In genomic region chr10:80345122-80345521, GRCm38 (mm10) we compare ENCODE assay signal across 9 mouse cellular contexts. TPM values are rescaled to one million over a fixed set of nuclear protein-coding genes. Genes with fewer than 3 reads are reported as not detected.
DNase-seq lines count a peak whose midpoint lies in the region; ATAC-seq and TF ChIP-seq lines count a peak whose summit lies in the region.
"Had no signal": no experiment of that assay in that cellular context is flagged by ENCODE, and none has a peak within 500 bp of the region (broad histone marks: within the 10 kb centered on the region; RNA-seq: fewer than 3 reads in every experiment).

No protein-coding gene starts in this region.

- peaks cover 90% of the 10 kb centered on the region for H3K4me1 ChIP-seq in megakaryocyte, embryonic 14.5 days
- H3K4me1 ChIP-seq in intestine, postnatal 0 days (replicated peaks; ENCODE audit: control insufficient read depth, insufficient read depth, low read length): peaks cover 24% of the 10 kb centered on the region
- H3K4me1 ChIP-seq in midbrain, embryonic 15.5 days: peaks cover 33% of the 10 kb centered on the region

- peaks cover 38% of the 10 kb centered on the region for H3K27me3 ChIP-seq in megakaryocyte, embryonic 14.5 days (replicated peaks)
- H3K27me3 ChIP-seq in intestine, postnatal 0 days (replicated peaks; ENCODE audit: control insufficient read depth, insufficient read depth, low read length): peaks cover 19% of the 10 kb centered on the region
- H3K27me3 ChIP-seq in midbrain, embryonic 15.5 days (replicated peaks): peaks cover 97% of the 10 kb centered on the region

- 0 out of 2 replicates have a peak, but pooled peaks have one; percentile 14 for TF ChIP-seq CTCF in intestine, postnatal 0 days (IDR thresholded peaks at IDR 0.05; ENCODE audit: low read depth)

- peak overlapping the region; percentile 61 for H3K4me2 ChIP-seq in intestine, postnatal 0 days (replicated peaks; ENCODE audit: low read depth)
- H3K4me2 ChIP-seq in midbrain, embryonic 15.5 days: no peak overlapping the region

- no peaks in the 10 kb centered on the region for H3K9me3 ChIP-seq in megakaryocyte, embryonic 14.5 days
- H3K9me3 ChIP-seq in intestine, postnatal 0 days (ENCODE audit: control insufficient read depth): no peaks in the 10 kb centered on the region
- H3K9me3 ChIP-seq in midbrain, embryonic 15.5 days: no peaks in the 10 kb centered on the region

- H3K9ac ChIP-seq in intestine, postnatal 0 days (ENCODE audit: low read depth, low read length): no peak overlapping the region
- no peak overlapping the region for H3K9ac ChIP-seq in midbrain, embryonic 15.5 days

- peak overlapping the region; percentile 91 for H3K4me3 ChIP-seq in megakaryocyte, embryonic 14.5 days (replicated peaks)
- H3K4me3 ChIP-seq in intestine, postnatal 0 days (ENCODE audit: low read depth, low read length): peak overlapping the region; percentile 23; the same call in 1 of the 2 replicates
- no peak overlapping the region for H3K4me3 ChIP-seq in midbrain, embryonic 15.5 days

- WGBS in intestine, postnatal 0 days: 13% methylated on average over 16 of the region's 16 CpGs
- WGBS in midbrain, embryonic 15.5 days: under 1% methylated on average over 16 of the region's 16 CpGs

- peak overlapping the region; percentile 72 for H3K27ac ChIP-seq in intestine, postnatal 0 days (ENCODE audit: low read depth, low read length)
- no peak overlapping the region for H3K27ac ChIP-seq in midbrain, embryonic 15.5 days

- peaks cover 14% of the 10 kb centered on the region for H3K36me3 ChIP-seq in megakaryocyte, embryonic 14.5 days (replicated peaks; ENCODE audit: low read length)
- H3K36me3 ChIP-seq in intestine, postnatal 0 days (ENCODE audit: control insufficient read depth, insufficient read depth): peaks cover 3% of the 10 kb centered on the region; the same call in 1 of the 2 replicates
- no peaks in the 10 kb centered on the region for H3K36me3 ChIP-seq in midbrain, embryonic 15.5 days (replicated peaks)

- DNase-seq in CD4-positive, CD25-positive, alpha-beta regulatory T cell, adult 2 months (ENCODE audit: low read depth, low spot score): peak; percentile 55
- DNase-seq in lung, postnatal 36 days: peak; percentile 64
- no peak for DNase-seq in layer of hippocampus, postnatal 14 days (ENCODE audit: low spot score in 2 of 2)

- no peak for ATAC-seq in CD4-positive, CD25-positive, alpha-beta regulatory T cell, adult 4 months
- no peak for ATAC-seq in megakaryocyte, adult 5-6 weeks (ENCODE audit: poor library complexity, severe bottlenecking)
- ATAC-seq in intestine, postnatal 0 days: no peak; the same call in 1 of the 2 replicates
- ATAC-seq in midbrain, embryonic 15.5 days (replicated peaks): no peak

RNA-seq across cellular contexts. Expression of gene Adamtsl5, which starts 3.1 kb away (rescaled TPM):
- not detected for polyA plus RNA-seq in CD4-positive, CD25-positive, alpha-beta regulatory T cell, adult 4 months (2017; shearing (Covaris generic))
- 27.2 and 34.8 TPM in 2 replicates for polyA plus RNA-seq in megakaryocyte, embryonic 14.5 days (2012; ENCODE audit: insufficient read depth, low replicate concordance)
- total RNA-seq in megakaryocyte, adult 5-6 weeks (2015): 0.07 TPM in 1 of 2 replicates, not detected in the other
- not detected in 2 replicates for total RNA-seq in megakaryocyte, adult 5-6 weeks (2017)
- polyA plus RNA-seq in intestine, postnatal 0 days (2015; fragmentation: Nextera tagmentation; extraction: Ambion mirVana): 46.7 and 50.4 TPM in 2 replicates
- polyA plus RNA-seq in midbrain, embryonic 15.5 days (2015; fragmentation: Nextera tagmentation; extraction: Ambion mirVana): 0.67 and 0.79 TPM in 2 replicates
- 1 to 10 TPM; 2.0 to 2.8 TPM for total RNA-seq in layer of hippocampus, postnatal 14 days (2021)

RNA-seq across cellular contexts. Expression of gene Plk5, which starts 11.1 kb away (rescaled TPM):
- not detected for polyA plus RNA-seq in CD4-positive, CD25-positive, alpha-beta regulatory T cell, adult 4 months (2017; shearing (Covaris generic))
- polyA plus RNA-seq in megakaryocyte, embryonic 14.5 days (2012; ENCODE audit: insufficient read depth, low replicate concordance): not detected in 2 replicates
- total RNA-seq in megakaryocyte, adult 5-6 weeks (2015): not detected in 2 replicates
- total RNA-seq in megakaryocyte, adult 5-6 weeks (2017): not detected in 2 replicates
- polyA plus RNA-seq in intestine, postnatal 0 days (2015; fragmentation: Nextera tagmentation; extraction: Ambion mirVana): 0.09 and 0.20 TPM in 2 replicates
- 6.2 TPM in 2 replicates for polyA plus RNA-seq in midbrain, embryonic 15.5 days (2015; fragmentation: Nextera tagmentation; extraction: Ambion mirVana)
- total RNA-seq in layer of hippocampus, postnatal 14 days (2021): 1 to 10 TPM; 3.2 to 3.4 TPM
- polyA plus RNA-seq: heart, embryonic 14.5 days had no signal

RNA-seq across cellular contexts. Expression of gene Reep6, which starts 15.4 kb away (rescaled TPM):
- under 1 TPM in 1 of 2 experiments, not detected in 1; 0.51 TPM for polyA plus RNA-seq in CD4-positive, CD25-positive, alpha-beta regulatory T cell, adult 4 months (2017; shearing (Covaris generic))
- polyA plus RNA-seq in megakaryocyte, embryonic 14.5 days (2012; ENCODE audit: insufficient read depth, low replicate concordance): 19.0 and 21.1 TPM in 2 replicates
- 0.16 and 0.96 TPM in 2 replicates for total RNA-seq in megakaryocyte, adult 5-6 weeks (2015)
- 0.37 TPM in 1 of 2 replicates, not detected in the other for total RNA-seq in megakaryocyte, adult 5-6 weeks (2017)
- 261 and 282 TPM in 2 replicates for polyA plus RNA-seq in intestine, postnatal 0 days (2015; fragmentation: Nextera tagmentation; extraction: Ambion mirVana)
- 5.5 TPM in 2 replicates for polyA plus RNA-seq in midbrain, embryonic 15.5 days (2015; fragmentation: Nextera tagmentation; extraction: Ambion mirVana)
- 10 to 100 TPM; 10.1 to 10.6 TPM for total RNA-seq in layer of hippocampus, postnatal 14 days (2021)

RNA-seq across cellular contexts. Expression of gene Pcsk4, which starts 15.8 kb away (rescaled TPM):
- polyA plus RNA-seq in CD4-positive, CD25-positive, alpha-beta regulatory T cell, adult 4 months (2017; shearing (Covaris generic)): 10 to 100 TPM; 11.9 to 12.3 TPM
- 15.1 and 26.0 TPM in 2 replicates for polyA plus RNA-seq in megakaryocyte, embryonic 14.5 days (2012; ENCODE audit: insufficient read depth, low replicate concordance)
- total RNA-seq in megakaryocyte, adult 5-6 weeks (2015): 0.32 and 0.83 TPM in 2 replicates
- not detected in 2 replicates for total RNA-seq in megakaryocyte, adult 5-6 weeks (2017)
- polyA plus RNA-seq in intestine, postnatal 0 days (2015; fragmentation: Nextera tagmentation; extraction: Ambion mirVana): 13.1 and 18.8 TPM in 2 replicates
- 4.4 and 5.8 TPM in 2 replicates for polyA plus RNA-seq in midbrain, embryonic 15.5 days (2015; fragmentation: Nextera tagmentation; extraction: Ambion mirVana)
- 1 to 10 TPM; 3.2 to 4.4 TPM for total RNA-seq in layer of hippocampus, postnatal 14 days (2021)

RNA-seq across cellular contexts. Expression of gene 2310011J03Rik, which starts 24.8 kb away (rescaled TPM):
- 10 to 100 TPM; 47.1 to 59.9 TPM for polyA plus RNA-seq in CD4-positive, CD25-positive, alpha-beta regulatory T cell, adult 4 months (2017; shearing (Covaris generic))
- polyA plus RNA-seq in megakaryocyte, embryonic 14.5 days (2012; ENCODE audit: insufficient read depth, low replicate concordance): 62.0 and 88.2 TPM in 2 replicates
- total RNA-seq in megakaryocyte, adult 5-6 weeks (2015): 25.6 and 27.4 TPM in 2 replicates
- 13.8 and 17.8 TPM in 2 replicates for total RNA-seq in megakaryocyte, adult 5-6 weeks (2017)
- 85.2 and 87.6 TPM in 2 replicates for polyA plus RNA-seq in intestine, postnatal 0 days (2015; fragmentation: Nextera tagmentation; extraction: Ambion mirVana)
- 25.4 and 28.0 TPM in 2 replicates for polyA plus RNA-seq in midbrain, embryonic 15.5 days (2015; fragmentation: Nextera tagmentation; extraction: Ambion mirVana)
- 10 to 100 TPM; 20.4 to 23.1 TPM for total RNA-seq in layer of hippocampus, postnatal 14 days (2021)

Comparison
In these comparisons a context has a peak if more than half of its experiments do, and no peak if none do; other contexts are left out.
1. DNase-seq: peak in CD4-positive, CD25-positive, alpha-beta regulatory T cell, adult 2 months (single experiment) and lung, postnatal 36 days (single experiment); none in layer of hippocampus, postnatal 14 days (0 of 2).
2. RNA of gene Adamtsl5, which starts 3.1 kb away (polyA plus RNA-seq): 46.7 to 50.4 TPM in intestine, postnatal 0 days and 27.2 to 34.8 TPM in megakaryocyte, embryonic 14.5 days; 0.67 to 0.79 TPM in midbrain, embryonic 15.5 days and not detected in CD4-positive, CD25-positive, alpha-beta regulatory T cell, adult 4 months; every median in the first group is over 10 times any median in the second.
3. RNA of gene Reep6, which starts 15.4 kb away (polyA plus RNA-seq): 261 to 282 TPM in intestine, postnatal 0 days; 19.0 to 21.1 TPM in megakaryocyte, embryonic 14.5 days, 5.5 TPM in midbrain, embryonic 15.5 days and 0.51 TPM in CD4-positive, CD25-positive, alpha-beta regulatory T cell, adult 4 months; every median in the first group is over 10 times any median in the second.